Mouse (Mus musculus) small intestine, adult 2 months (tissue): ENCODE results near the gene Tmem140. TPM values are rescaled to one million over a fixed set of nuclear protein-coding genes. Genes with fewer than 3 reads are reported as not detected.

Source experiments
- H3K27ac ChIP-seq: fragments of 200-500 bp; 2 replicates; pipeline ENCODE4 v1.5.1; 2012; ENCODE audit warnings: low read depth, low read length, control low read depth, inconsistent platforms; ENCODE audit not compliant: insufficient read depth
- H3K27me3 ChIP-seq: fragments of 200-500 bp; 2 replicates; pipeline ENCODE4 v1.6.1; 2012; ENCODE audit warnings: mild to moderate bottlenecking, moderate library complexity, low read length, inconsistent platforms; ENCODE audit not compliant: control insufficient read depth, insufficient read depth
- H3K36me3 ChIP-seq: fragments of 200-500 bp; 2 replicates; pipeline ENCODE4 v1.6.1; 2012; ENCODE audit warnings: mild to moderate bottlenecking, low read length, control low read depth, inconsistent platforms; ENCODE audit not compliant: control insufficient read depth, insufficient read depth
- H3K4me1 ChIP-seq: fragments of 200-500 bp; 2 replicates; pipeline ENCODE4 v1.6.1; 2012; ENCODE audit warnings: low read length, inconsistent platforms, mixed read lengths; ENCODE audit not compliant: control insufficient read depth, insufficient read depth, insufficient read length
- H3K4me3 ChIP-seq: fragments of 200-500 bp; 2 replicates; pipeline ENCODE4 v1.5.1; 2012; ENCODE audit warnings: low read depth, mild to moderate bottlenecking, control low read depth, inconsistent platforms, low read length, moderate library complexity
- CTCF ChIP-seq: fragments of 200-500 bp; IDR thresholded peaks from 2 replicates; pipeline ENCODE4 v1.5.1; 2012; ENCODE audit warnings: low read depth, mild to moderate bottlenecking, control low read depth, inconsistent platforms, low read length, moderate library complexity, mixed read lengths; ENCODE audit not compliant: insufficient replicate concordance, insufficient read length; ENCODE audit errors: extremely low read depth
- POLR2A ChIP-seq: fragments of 200-500 bp; IDR thresholded peaks from 2 replicates; pipeline ENCODE4 v1.6.1; 2012; ENCODE audit warnings: low read depth, mild to moderate bottlenecking, control low read depth, inconsistent platforms, low read length, moderate library complexity
- WGBS: fragments of 180-500 bp; shearing (Covaris S2); methylation state at CpG from one replicate; pipeline ENCODE4 v1.1.7; 2018; 5-methylcytosine and 5-hydroxymethylcytosine counted together
- polyA plus RNA-seq: library from polyadenylated mRNA; depleted of rRNA; stranded (reverse); fragments of >200 nt; gene quantifications from 2 replicates; pipeline ENCODE4 v1.2.3, GENCODE M21; 2012

Tmem140 gene
- polyA plus RNA-seq, 1 experiment = 51.1 TPM

DNA sequence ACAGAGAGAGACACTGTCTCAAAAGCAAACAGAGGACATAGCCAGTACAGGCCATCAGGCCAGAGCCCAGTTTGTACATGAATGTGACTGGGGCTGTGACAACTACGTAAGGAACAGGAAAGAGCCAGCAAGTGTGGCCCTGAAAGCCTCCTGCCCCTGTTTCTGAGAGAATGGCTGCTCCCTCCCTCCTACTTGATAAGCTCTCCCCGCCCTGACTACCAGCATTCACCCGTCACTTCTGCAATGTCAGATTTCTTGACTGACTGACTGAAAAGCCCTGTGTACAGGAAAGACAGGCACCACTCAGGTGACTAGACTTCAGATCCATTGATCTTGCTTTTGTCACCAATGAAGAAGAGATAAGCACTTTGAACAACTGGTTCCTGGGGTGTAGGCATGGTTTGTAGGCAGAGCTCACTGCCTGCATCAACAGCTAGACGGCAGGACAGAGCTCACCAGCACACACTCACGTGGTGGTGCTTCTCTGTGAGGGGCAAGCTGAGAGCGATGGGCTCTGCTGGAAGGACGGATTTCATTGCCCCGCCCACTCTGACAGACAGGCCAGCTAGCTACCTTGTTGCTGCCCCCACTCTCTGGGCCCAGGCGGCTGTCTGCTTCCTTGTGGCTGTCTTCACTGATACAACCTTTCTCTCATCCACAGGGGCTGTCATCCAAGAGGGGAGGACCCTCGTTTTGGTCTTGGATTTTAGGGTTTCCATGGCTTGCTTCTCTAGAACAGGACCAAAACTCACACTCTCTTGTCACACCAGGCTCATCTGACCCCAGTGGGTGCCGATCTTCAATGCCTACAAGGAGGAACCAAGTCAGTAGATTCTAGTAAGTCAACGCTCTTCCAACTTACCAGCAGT is 13.3 kb downstream of the Tmem140 start:
- Histone ChIP-seq H3K27me3 (no peaks in the 10 kb centered on the region), H3K36me3 (peaks cover 3% of the 10 kb centered on the region; the same call in 1 of the 2 replicates), H3K4me1 (peaks cover 4% of the 10 kb centered on the region; the same call in 1 of the 2 replicates), H3K27ac (peak overlapping the region; percentile 48; the same call in 1 of the 2 replicates), H3K4me3 (no peak overlapping the region)
- WGBS = 75% methylated on average over 12 of the region's 12 CpGs
- TF ChIP-seq POLR2A (no peak), CTCF (no peak)

DNA sequence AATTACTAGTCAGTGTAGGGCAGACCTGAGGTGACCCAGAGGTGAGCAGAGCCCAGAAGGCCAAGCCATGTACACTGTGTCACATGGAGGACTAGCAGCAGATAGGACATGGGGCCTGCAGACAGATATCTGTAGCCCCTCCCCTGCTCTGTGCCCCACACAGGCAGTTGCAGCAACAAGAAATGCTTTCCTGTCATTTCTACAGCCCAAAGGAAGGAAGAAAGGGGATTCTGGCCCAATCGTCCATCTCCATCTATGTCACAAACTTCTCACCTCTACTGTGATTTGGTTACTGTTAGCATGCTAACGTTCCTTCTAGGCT is 13.8 kb downstream of the Tmem140 start:
- Histone ChIP-seq H3K4me3 (no peak overlapping the region), H3K4me1 (peaks cover 4% of the 10 kb centered on the region; the same call in 1 of the 2 replicates), H3K27ac (no peak overlapping the region), H3K27me3 (no peaks in the 10 kb centered on the region), H3K36me3 (peaks cover 3% of the 10 kb centered on the region; the same call in 1 of the 2 replicates)
- TF ChIP-seq CTCF = no peak
- TF ChIP-seq POLR2A = no peak
- 64% methylated on average over 2 of the region's 2 CpGs for WGBS

DNA sequence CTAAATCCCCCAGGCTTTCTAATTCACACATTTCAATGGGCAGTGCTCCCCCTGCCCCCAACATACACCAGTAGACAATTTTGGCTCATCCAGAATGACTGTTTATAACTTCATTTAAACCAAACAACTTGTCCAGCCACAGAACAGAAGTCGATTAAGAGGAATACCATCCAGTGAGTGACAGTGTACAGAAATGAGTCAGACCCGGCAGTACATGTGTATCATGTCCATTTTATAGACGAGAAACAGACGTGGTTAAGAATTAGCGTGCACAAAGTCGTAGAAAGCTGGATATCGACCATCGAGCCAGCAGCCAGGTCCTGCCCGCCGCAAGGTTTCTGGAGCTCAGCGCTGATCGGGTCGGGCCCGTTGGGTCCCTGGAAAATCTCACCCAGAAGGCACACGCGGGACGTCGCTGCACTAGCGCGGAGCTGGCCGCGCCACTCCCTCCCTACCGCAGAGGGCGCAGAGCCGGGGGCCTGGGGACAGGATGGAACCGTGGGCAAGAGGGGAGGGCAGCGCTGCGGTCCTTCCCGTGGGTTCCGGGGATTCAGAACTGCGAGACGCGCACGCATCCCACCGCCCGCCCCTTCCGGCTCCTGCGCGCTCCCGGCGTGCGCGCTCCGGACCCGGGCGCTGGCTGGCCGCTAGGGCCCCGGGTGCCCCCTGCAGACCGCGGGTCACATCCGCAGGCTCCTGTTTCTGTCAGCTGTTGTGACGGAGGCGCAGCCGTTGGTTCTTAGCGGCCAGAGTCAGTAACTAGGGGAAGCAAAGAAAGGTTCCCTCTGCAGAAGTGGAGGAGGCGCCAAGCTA is 14.8 kb downstream of the Tmem140 start, which contains the start of gene Cyren:
Cyren (minus strand) TSS at position 552 of the 813 bp plus-strand sequence.
- H3K36me3 ChIP-seq = peaks cover 1% of the 10 kb centered on the region; the same call in 1 of the 2 replicates
- H3K4me3 ChIP-seq = peak within 1 kb of the TSS; percentile 98
- peaks cover 4% of the 10 kb centered on the region; the same call in 1 of the 2 replicates for H3K4me1 ChIP-seq
- H3K27me3 ChIP-seq = no peaks in the 10 kb centered on the region
- H3K27ac ChIP-seq = peak within 1 kb of the TSS; percentile 81
- TF ChIP-seq CTCF (peak; percentile 64), POLR2A (peak; percentile 76)
- under 1% methylated on average over 56 of the region's 56 CpGs for WGBS

DNA sequence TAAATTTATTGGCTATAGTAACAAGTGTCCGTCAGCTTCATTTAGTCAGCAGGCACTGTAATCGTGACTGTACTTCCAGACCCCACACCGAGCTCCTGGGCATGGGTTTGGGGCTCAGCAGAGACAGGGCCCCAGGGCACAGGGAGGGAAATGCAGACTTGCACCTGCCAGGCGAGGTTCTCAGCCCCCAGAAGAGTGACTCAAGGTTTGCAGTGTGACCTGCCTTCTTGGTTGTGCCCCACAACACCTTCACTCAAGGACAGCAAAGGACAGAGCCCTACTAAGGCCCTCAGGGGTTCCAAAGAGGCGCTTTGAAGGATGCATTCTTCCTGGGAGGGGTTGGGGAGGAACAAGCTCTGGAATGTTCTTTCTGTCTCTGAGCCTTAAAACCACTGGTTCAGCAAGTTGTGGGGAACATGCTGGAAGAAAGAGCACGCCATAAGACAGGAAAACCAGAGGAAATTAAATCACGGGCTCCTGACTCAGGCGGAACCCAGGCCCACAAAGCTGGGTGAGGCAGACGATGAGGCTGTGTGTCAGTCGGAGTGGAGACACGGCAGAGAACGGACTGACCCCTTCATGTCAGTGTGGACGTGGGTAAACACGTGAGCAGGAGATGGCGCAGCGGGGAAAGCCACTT is 16.3 kb downstream of the Tmem140 start:
- no peaks in the 10 kb centered on the region for H3K27me3 ChIP-seq
- peaks cover 4% of the 10 kb centered on the region; the same call in 1 of the 2 replicates for H3K4me1 ChIP-seq
- 92% methylated on average over 16 of the region's 16 CpGs for WGBS
- no peak overlapping the region for H3K4me3 ChIP-seq
- TF ChIP-seq CTCF (no peak), POLR2A (no peak)
- H3K36me3 ChIP-seq = no peaks in the 10 kb centered on the region; the same call in 1 of the 2 replicates
- no peak overlapping the region for H3K27ac ChIP-seq

DNA sequence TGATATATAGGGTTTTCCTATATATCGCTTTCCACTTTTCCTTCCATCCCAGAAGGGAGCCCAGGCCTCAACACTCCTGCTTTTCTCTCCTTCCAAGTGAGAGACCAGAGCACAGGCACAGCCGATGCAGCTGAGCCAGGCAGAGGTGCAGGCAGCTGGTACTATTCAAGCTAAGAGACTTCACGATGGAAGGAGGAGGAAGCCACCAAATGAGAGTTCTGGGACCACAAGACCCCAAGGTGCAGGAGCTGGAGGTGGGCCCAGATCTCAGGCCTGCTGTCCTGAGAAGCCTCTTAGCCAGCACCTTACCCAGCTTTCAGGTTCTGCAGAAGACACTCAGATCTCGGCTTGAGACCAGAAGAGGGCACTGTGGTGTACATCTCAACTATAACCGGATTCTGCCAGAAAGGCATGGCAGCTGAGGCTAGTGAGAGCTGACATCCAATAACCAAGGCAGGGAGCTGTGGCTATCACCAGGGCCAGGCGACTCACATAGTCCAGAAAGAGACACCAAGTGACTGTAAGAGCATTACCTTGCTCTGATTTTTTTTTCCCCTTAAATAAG is 17.0 kb downstream of the Tmem140 start:
- no peak for TF ChIP-seq POLR2A
- peak; percentile 54; the same call in 1 of the 2 replicates for TF ChIP-seq CTCF
- no peaks in the 10 kb centered on the region for H3K27me3 ChIP-seq
- no peak overlapping the region for H3K27ac ChIP-seq
- peaks cover 4% of the 10 kb centered on the region; the same call in 1 of the 2 replicates for H3K4me1 ChIP-seq
- H3K4me3 ChIP-seq = no peak overlapping the region
- no peaks in the 10 kb centered on the region; the same call in 1 of the 2 replicates for H3K36me3 ChIP-seq
- 60% methylated on average over 6 of the region's 6 CpGs for WGBS

DNA sequence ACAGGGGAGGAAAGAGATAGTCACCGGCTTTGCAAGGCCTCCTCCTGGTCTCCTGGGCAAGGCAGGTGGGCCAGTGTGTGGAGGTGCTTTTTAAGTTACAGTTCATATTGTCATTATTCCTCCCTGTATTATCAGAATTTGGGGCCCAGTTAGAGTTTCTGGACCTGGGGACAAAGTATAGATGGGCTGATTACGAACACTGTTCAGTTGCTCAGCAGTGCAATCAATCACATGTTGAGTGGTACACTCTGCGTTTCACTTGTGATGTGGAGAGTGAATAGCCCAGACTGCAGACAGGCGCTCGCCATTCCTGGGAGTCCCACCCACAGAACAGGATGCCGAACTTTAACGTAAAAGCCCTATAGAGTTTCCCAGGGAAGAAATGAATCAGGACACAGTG is 21.8 kb downstream of the Tmem140 start:
- Histone ChIP-seq H3K36me3 (peaks cover 4% of the 10 kb centered on the region; the same call in 1 of the 2 replicates), H3K4me3 (no peak overlapping the region), H3K27me3 (no peaks in the 10 kb centered on the region), H3K27ac (no peak overlapping the region), H3K4me1 (no peaks in the 10 kb centered on the region)
- TF ChIP-seq POLR2A = no peak
- no peak for TF ChIP-seq CTCF
- 50% methylated on average over 7 of the region's 7 CpGs for WGBS
